Mouse (Mus musculus) heart, embryonic 12.5 days (tissue): ENCODE measurements around the gene Alox12. TPM values are rescaled to one million over a fixed set of nuclear protein-coding genes. Genes with fewer than 3 reads are reported as not detected.

ENCODE experiments used
- ATAC-seq: fragments of 200-750 bp; cut with Nextera tagmentation; 2 replicates; pipeline ENCODE4 v1.8.0; 2017; ENCODE audit warnings: moderate TSS enrichment, moderate library complexity; ENCODE audit not compliant: insufficient number of reproducible peaks, low FRiP score
- H3K27ac ChIP-seq: fragments of 300-500 bp; sonication (generic); 2 replicates; pipeline ENCODE4 v1.5.1; 2016; ENCODE audit warnings: mild to moderate bottlenecking, moderate library complexity; ENCODE audit not compliant: poor library complexity, severe bottlenecking
- H3K27me3 ChIP-seq: fragments of 300-500 bp; sonication (generic); replicated peaks from 2 replicates; pipeline ENCODE4 v1.6.1; 2016; ENCODE audit warnings: mild to moderate bottlenecking, moderate library complexity
- H3K36me3 ChIP-seq: fragments of 300-500 bp; sonication (generic); 2 replicates; pipeline ENCODE4 v1.6.1; 2016; ENCODE audit warnings: mild to moderate bottlenecking, moderate library complexity
- H3K4me1 ChIP-seq: fragments of 300-500 bp; sonication (generic); replicated peaks from 2 replicates; pipeline ENCODE4 v1.6.1; 2016; ENCODE audit warnings: mild to moderate bottlenecking
- H3K4me2 ChIP-seq: fragments of 300-500 bp; sonication (generic); 2 replicates; pipeline ENCODE4 v1.6.1; 2016; ENCODE audit warnings: mild to moderate bottlenecking, moderate library complexity
- H3K4me3 ChIP-seq: fragments of 300-500 bp; sonication (generic); 2 replicates; pipeline ENCODE4 v1.5.1; 2016; ENCODE audit warnings: mild to moderate bottlenecking
- H3K9ac ChIP-seq: fragments of 300-500 bp; sonication (generic); 2 replicates; pipeline ENCODE4 v1.6.1; 2016; ENCODE audit warnings: mild to moderate bottlenecking, moderate library complexity
- H3K9me3 ChIP-seq: fragments of 300-500 bp; sonication (generic); replicated peaks from 2 replicates; pipeline ENCODE4 v1.6.1; 2016; ENCODE audit warnings: mild to moderate bottlenecking, moderate library complexity
- WGBS: fragments of 180-500 bp; shearing (Covaris S2); methylation state at CpG from one replicate; pipeline ENCODE4 v1.1.7; 2016; 5-methylcytosine and 5-hydroxymethylcytosine counted together
- polyA plus RNA-seq: library from polyadenylated mRNA; unstranded; fragments of >200 nt; fragmentation: Nextera tagmentation; extraction: Ambion mirVana; gene quantifications from 2 replicates; pipeline ENCODE4 v1.2.1, GENCODE M21; 2016

The Alox12 gene
- polyA plus RNA-seq, 1 experiment from 2014 or later: 3.8 TPM

DNA sequence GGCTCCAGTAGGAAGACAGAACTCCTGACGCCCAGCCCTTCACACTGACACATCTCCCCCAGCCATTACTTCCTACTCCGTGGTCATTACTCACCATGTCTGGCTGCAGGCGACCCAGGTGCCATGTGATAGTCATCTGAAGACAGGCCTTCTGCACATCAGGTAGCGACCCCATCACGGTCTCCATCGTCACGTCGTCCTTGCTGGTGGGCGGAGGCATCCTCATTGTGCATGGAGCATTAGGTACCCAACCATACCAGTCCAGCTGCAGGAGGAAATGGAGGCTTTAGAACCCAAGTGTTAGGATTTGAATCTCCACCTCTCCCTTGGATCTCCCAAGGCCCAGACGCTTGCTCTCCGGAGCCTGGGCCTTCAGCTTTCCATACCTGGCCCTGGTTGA lies 12.6 kb downstream of the Alox12 start:
- Histone ChIP-seq H3K36me3 (no peaks in the 10 kb centered on the region), H3K4me2 (no peak overlapping the region), H3K9me3 (no peaks in the 10 kb centered on the region), H3K27me3 (peaks cover 17% of the 10 kb centered on the region), H3K4me1 (peaks cover 16% of the 10 kb centered on the region), H3K9ac (peak overlapping the region; percentile 12; the same call in 1 of the 2 replicates), H3K27ac (no peak overlapping the region), H3K4me3 (no peak overlapping the region)
- WGBS: 65% methylated on average over 11 of the region's 11 CpGs
- ATAC-seq: no peak

GRCm38 (mm10) chr11:70239541-70240279 lies 15.4 kb downstream of the Alox12 start, which contains the start of the genes Gm21988 and Rnasek:
Gene Gm21988, minus strand, starts transcription at chr11:70239830.
Gene Rnasek, minus strand, starts transcription at chr11:70239842.
- 0% methylated on average over 32 of the region's 35 CpGs for WGBS
- ATAC-seq: peak; percentile 58
- peak within 1 kb of the TSS; percentile 95 for H3K9ac ChIP-seq
- H3K36me3 ChIP-seq: peaks cover 13% of the 10 kb centered on the region
- H3K4me3 ChIP-seq: peak within 1 kb of the TSS; percentile 95
- H3K4me2 ChIP-seq: peak within 1 kb of the TSS; percentile 94
- peak within 1 kb of the TSS; percentile 91 for H3K27ac ChIP-seq
- peaks cover 6% of the 10 kb centered on the region for H3K27me3 ChIP-seq
- peaks cover 27% of the 10 kb centered on the region for H3K4me1 ChIP-seq
- H3K9me3 ChIP-seq: no peaks in the 10 kb centered on the region

- no peaks in the 10 kb centered on the region; the same call in none of the 2 replicates for H3K27me3 ChIP-seq
- H3K36me3 ChIP-seq: peaks cover 18% of the 10 kb centered on the region
- peak overlapping the region; percentile 95 for H3K4me3 ChIP-seq
- ATAC-seq: no peak
- H3K27ac ChIP-seq: peak overlapping the region; percentile 91
- peaks cover 33% of the 10 kb centered on the region for H3K4me1 ChIP-seq
- H3K9ac ChIP-seq: peak overlapping the region; percentile 95
- peak overlapping the region; percentile 94 for H3K4me2 ChIP-seq
- WGBS: 8% methylated on average over 23 of the region's 23 CpGs
- H3K9me3 ChIP-seq: no peaks in the 10 kb centered on the region
Observed at GRCm38 (mm10) chr11:70238591-70239440, 16.3 kb downstream of the Alox12 start.

- peak within 1 kb of the TSS; percentile 91 for H3K27ac ChIP-seq
- peak within 1 kb of the TSS; percentile 95 for H3K9ac ChIP-seq
- H3K4me3 ChIP-seq: peak within 1 kb of the TSS; percentile 95
- WGBS: under 1% methylated on average over 70 of the region's 70 CpGs
- H3K36me3 ChIP-seq: peaks cover 18% of the 10 kb centered on the region
- H3K4me2 ChIP-seq: peak within 1 kb of the TSS; percentile 94
- H3K4me1 ChIP-seq: peaks cover 40% of the 10 kb centered on the region
- no peaks in the 10 kb centered on the region; the same call in 1 of the 2 replicates for H3K27me3 ChIP-seq
- no peaks in the 10 kb centered on the region for H3K9me3 ChIP-seq
- peak; percentile 94 for ATAC-seq
Observed at GRCm38 (mm10) chr11:70237457-70238167, 17.5 kb downstream of the Alox12 start, which contains the start of gene 0610010K14Rik. Gene 0610010K14Rik, minus strand, starts transcription at chr11:70237914.

DNA sequence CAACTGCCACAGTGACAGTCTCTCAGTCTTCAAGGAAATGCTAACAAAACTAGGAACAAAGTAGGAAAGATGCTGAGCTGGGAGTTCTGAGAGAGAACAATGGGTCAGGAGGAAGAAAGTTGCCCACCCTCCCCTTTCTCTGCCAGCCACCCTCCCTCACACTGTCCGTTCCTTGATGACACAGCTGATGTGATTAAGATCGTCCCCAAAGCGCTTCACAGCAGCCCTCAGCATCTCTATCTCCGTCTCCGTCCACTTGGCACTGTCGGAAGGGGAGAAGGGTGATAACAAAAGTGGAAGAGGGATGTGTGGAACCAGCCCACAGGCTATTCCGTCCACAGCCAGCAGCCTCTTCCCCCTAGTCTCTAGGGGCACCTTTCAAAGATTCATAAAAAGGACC lies 18.4 kb downstream of the Alox12 start:
- H3K27me3 ChIP-seq: no peaks in the 10 kb centered on the region
- no peak for ATAC-seq
- whole genome bisulfite sequencing: 12% methylated on average over 7 of the region's 7 CpGs

GRCm38 (mm10) chr11:70235254-70235900 lies 19.8 kb downstream of the Alox12 start:
- 85% methylated on average over 12 of the region's 12 CpGs for WGBS
- Histone ChIP-seq H3K9me3 (no peaks in the 10 kb centered on the region), H3K36me3 (peaks cover 18% of the 10 kb centered on the region), H3K4me2 (no peak overlapping the region), H3K27ac (no peak overlapping the region), H3K4me3 (no peak overlapping the region), H3K9ac (no peak overlapping the region), H3K4me1 (peaks cover 40% of the 10 kb centered on the region), H3K27me3 (no peaks in the 10 kb centered on the region)
- ATAC-seq: no peak

More for the DNA sequence above, 18.4 kb downstream of the Alox12 start:
- H3K4me1 ChIP-seq: peaks cover 45% of the 10 kb centered on the region
- peak overlapping the region; percentile 95 for H3K9ac ChIP-seq
- peak overlapping the region; percentile 95 for H3K4me3 ChIP-seq
- peak overlapping the region; percentile 91 for H3K27ac ChIP-seq
- H3K36me3 ChIP-seq: peaks cover 18% of the 10 kb centered on the region
- H3K9me3 ChIP-seq: no peaks in the 10 kb centered on the region
- H3K4me2 ChIP-seq: peak overlapping the region; percentile 94

- Histone ChIP-seq H3K4me2 (no peak overlapping the region), H3K9ac (no peak overlapping the region), H3K4me3 (no peak overlapping the region), H3K27ac (no peak overlapping the region), H3K4me1 (peaks cover 46% of the 10 kb centered on the region), H3K27me3 (peaks cover 6% of the 10 kb centered on the region; the same call in 1 of the 2 replicates), H3K9me3 (no peaks in the 10 kb centered on the region), H3K36me3 (peaks cover 18% of the 10 kb centered on the region)
- ATAC-seq: no peak
- WGBS: 75% methylated on average over 8 of the region's 8 CpGs
Observed at GRCm38 (mm10) chr11:70234497-70234896, 20.7 kb downstream of the Alox12 start.

GRCm38 (mm10) chr11:70234037-70234436 lies 21.1 kb downstream of the Alox12 start:
- no peak overlapping the region for H3K9ac ChIP-seq
- peaks cover 49% of the 10 kb centered on the region for H3K4me1 ChIP-seq
- WGBS: 52% methylated on average over 5 of the region's 5 CpGs
- H3K36me3 ChIP-seq: peaks cover 18% of the 10 kb centered on the region
- no peaks in the 10 kb centered on the region for H3K9me3 ChIP-seq
- H3K4me2 ChIP-seq: no peak overlapping the region
- ATAC-seq: no peak
- no peak overlapping the region for H3K4me3 ChIP-seq
- H3K27ac ChIP-seq: no peak overlapping the region
- peaks cover 10% of the 10 kb centered on the region; the same call in 1 of the 2 replicates for H3K27me3 ChIP-seq

DNA sequence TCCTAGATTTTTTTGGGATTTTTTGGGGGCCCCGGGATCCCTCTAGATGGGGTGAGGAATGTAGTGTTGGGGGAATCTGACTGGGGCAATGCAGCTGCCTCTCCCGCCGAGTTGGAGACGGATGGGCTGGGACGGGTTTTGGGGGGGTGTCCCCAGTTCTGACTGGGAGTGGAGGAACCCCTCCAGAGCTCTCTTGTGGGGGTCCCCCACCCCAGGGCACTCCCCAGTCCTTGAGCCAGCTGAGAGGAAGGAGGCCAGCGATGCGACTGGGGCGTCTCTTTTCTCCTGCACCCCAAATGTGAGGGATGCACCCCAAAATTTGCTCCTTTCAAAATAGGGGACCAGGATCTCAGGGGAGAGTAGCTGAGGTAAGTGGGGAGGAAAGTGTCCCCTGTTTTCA lies 22.1 kb downstream of the Alox12 start:
- H3K9ac ChIP-seq: peak overlapping the region; percentile 74
- H3K36me3 ChIP-seq: peaks cover 18% of the 10 kb centered on the region
- H3K4me1 ChIP-seq: peaks cover 42% of the 10 kb centered on the region
- no peaks in the 10 kb centered on the region for H3K9me3 ChIP-seq
- peak overlapping the region; percentile 53 for H3K4me3 ChIP-seq
- no peak for ATAC-seq
- peaks cover 18% of the 10 kb centered on the region for H3K27me3 ChIP-seq
- peak overlapping the region; percentile 82 for H3K4me2 ChIP-seq
- H3K27ac ChIP-seq: no peak overlapping the region
- whole genome bisulfite sequencing: 39% methylated on average over 8 of the region's 8 CpGs

- H3K36me3 ChIP-seq: peaks cover 18% of the 10 kb centered on the region
- no peaks in the 10 kb centered on the region for H3K9me3 ChIP-seq
- H3K27ac ChIP-seq: no peak overlapping the region
- 4% methylated on average over 9 of the region's 10 CpGs for WGBS
- peak overlapping the region; percentile 53 for H3K4me3 ChIP-seq
- peaks cover 23% of the 10 kb centered on the region for H3K27me3 ChIP-seq
- H3K4me1 ChIP-seq: peaks cover 47% of the 10 kb centered on the region
- no peak for ATAC-seq
- H3K4me2 ChIP-seq: peak overlapping the region; percentile 82
- H3K9ac ChIP-seq: peak overlapping the region; percentile 74
Observed at GRCm38 (mm10) chr11:70232546-70232945, 22.6 kb downstream of the Alox12 start.
